Mouse (Mus musculus) frontal cortex, adult 2 months (tissue): ENCODE results near the gene Mecom. TPM values are rescaled to one million over a fixed set of nuclear protein-coding genes. Genes with fewer than 3 reads are reported as not detected.
"Not testable (repeated sequence)": the region's sequence is repeated elsewhere in the genome, so short reads cannot be mapped to it uniquely, and the experiment has no call there.

Experiments used
- DNase-seq, 2 experiments: peaks; one replicate each; pipeline ENCODE4 v3.0.0; 2022; ENCODE audit warnings: low spot score in 1 of 2; ENCODE audit errors: extremely low spot score in 1 of 2
- polyA plus RNA-seq: library from polyadenylated mRNA; depleted of rRNA; stranded (reverse); fragments of >200 nt; gene quantifications from 2 replicates; pipeline ENCODE4 v1.2.3, GENCODE M21; 2012; rRNA removed

Gene Mecom
- 2.6 and 3.8 TPM in 2 replicates for polyA plus RNA-seq

- no peak for DNase-seq
Observed at GRCm38 (mm10) chr3:30547908-30548307, at the start of gene Mecom. Gene Mecom, minus strand, starts transcription at chr3:30548008.

- DNase-seq: no peak
Observed at GRCm38 (mm10) chr3:30597271-30597670, 49.5 kb upstream of the Mecom start.

- peak in 1 of 2 experiments; percentile 20 for DNase-seq
Observed at GRCm38 (mm10) chr3:30595111-30595832, 47.5 kb upstream of the Mecom start.

GRCm38 (mm10) chr3:30593719-30594485, 46.1 kb upstream of the Mecom start:
- DNase-seq: no peak

- peak in 1 of 2 experiments; percentile 52 for DNase-seq
Observed at GRCm38 (mm10) chr3:30592418-30592853, 44.6 kb upstream of the Mecom start.

- no peak for DNase-seq
Observed at GRCm38 (mm10) chr3:30588865-30589264, 41.1 kb upstream of the Mecom start.

GRCm38 (mm10) chr3:30573549-30573948, 25.7 kb upstream of the Mecom start:
- no peak for DNase-seq

- DNase-seq: not testable (repeated sequence)
Observed at GRCm38 (mm10) chr3:30566333-30566732, 18.5 kb upstream of the Mecom start.

GRCm38 (mm10) chr3:30560677-30561314, 13.0 kb upstream of the Mecom start:
- peak in 1 of 2 experiments; percentile 28 for DNase-seq

GRCm38 (mm10) chr3:30553741-30554140, 5.9 kb upstream of the Mecom start:
- no peak for DNase-seq

GRCm38 (mm10) chr3:30550218-30550617, 2.4 kb upstream of the Mecom start:
- DNase-seq: no peak

- peak in 1 of 2 experiments; percentile 25 for DNase-seq
Observed at GRCm38 (mm10) chr3:30548928-30549327, 1.1 kb upstream of the Mecom start.

GRCm38 (mm10) chr3:30546831-30547369, 908 bp downstream of the Mecom start:
- DNase-seq: peak; percentile 8 to 13

GRCm38 (mm10) chr3:30546366-30546765, 1.4 kb downstream of the Mecom start:
- DNase-seq: no peak

- DNase-seq: no peak
Observed at GRCm38 (mm10) chr3:30545246-30545645, 2.6 kb downstream of the Mecom start.

- no peak for DNase-seq
Observed at GRCm38 (mm10) chr3:30544305-30544704, 3.5 kb downstream of the Mecom start.

GRCm38 (mm10) chr3:30535821-30536220, 12.0 kb downstream of the Mecom start:
- no peak for DNase-seq

- not testable (repeated sequence) for DNase-seq
Observed at GRCm38 (mm10) chr3:30520751-30521150, 27.1 kb downstream of the Mecom start.

GRCm38 (mm10) chr3:30519425-30519824, 28.4 kb downstream of the Mecom start:
- no peak for DNase-seq

GRCm38 (mm10) chr3:30515795-30516170, 32.0 kb downstream of the Mecom start:
- DNase-seq: no peak
